Mouse (Mus musculus): ENCODE data around the gene Ugt1a7c. TPM values are rescaled to one million over a fixed set of nuclear protein-coding genes. Genes with fewer than 3 reads are reported as not detected.
"Not testable (repeated sequence)": the region's sequence is repeated elsewhere in the genome, so short reads cannot be mapped to it uniquely, and the experiment has no call there.

The Ugt1a7c gene
- 3.8 TPM in 1 of 2 replicates, not detected in the other for polyA plus RNA-seq (2011; ENCODE audit: insufficient read depth, insufficient read length, low replicate concordance, missing spikeins)

DNA sequence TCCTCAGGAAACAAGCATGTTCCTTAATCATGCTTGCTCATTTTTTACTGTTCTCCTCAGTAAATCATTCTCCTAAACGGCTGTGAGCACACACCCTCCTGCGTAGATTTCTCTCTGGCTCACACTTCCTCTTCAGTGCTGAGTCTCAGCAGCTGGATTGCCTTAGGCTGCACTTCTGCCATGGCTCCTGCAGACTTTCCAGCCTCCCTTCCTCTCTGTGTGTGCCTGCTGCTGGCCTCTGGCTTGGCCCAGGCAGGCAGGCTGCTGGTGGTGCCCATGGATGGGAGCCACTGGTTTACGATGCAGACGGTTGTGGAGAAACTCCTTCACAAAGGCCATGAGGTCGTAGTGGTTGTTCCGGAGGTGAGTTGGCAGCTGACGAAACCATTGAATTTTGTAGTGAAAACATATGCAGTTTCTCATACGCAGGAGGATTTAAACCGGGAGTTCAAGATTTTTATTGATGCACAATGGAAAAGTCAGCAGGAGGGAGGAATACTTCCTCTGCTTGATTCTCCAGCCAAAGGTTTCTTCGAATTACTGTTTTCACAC is at the start of gene Ugt1a7c:
Gene Ugt1a7c, plus strand, starts transcription at position 122 of the 552 bp plus-strand sequence.
- H3K27ac ChIP-seq (ENCODE audit: control insufficient read depth, insufficient read depth, low read depth, low read length, poor library complexity) = peak within 1 kb of the TSS; percentile 92

DNA sequence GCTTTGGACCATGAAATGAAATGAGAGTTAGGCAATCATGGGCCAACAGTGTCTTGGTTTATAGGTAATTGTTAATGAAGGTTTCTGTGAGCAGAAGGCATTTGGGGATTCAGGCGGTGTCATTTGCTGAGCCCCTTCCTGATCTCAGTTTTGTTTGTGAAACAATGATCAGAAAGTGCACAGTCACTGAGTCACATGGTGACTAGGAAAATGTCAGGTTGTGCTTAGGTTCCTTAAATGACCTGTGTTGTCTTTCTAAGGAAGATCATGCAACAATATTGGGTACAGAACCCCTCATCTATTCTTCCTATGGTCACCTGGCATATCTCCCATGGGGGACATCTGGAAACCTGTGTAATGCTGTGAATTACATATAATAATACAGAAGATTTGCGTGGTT is 47.5 kb upstream of the Ugt1a7c start:
- H3K4me1 ChIP-seq (ENCODE audit: control insufficient read depth, insufficient read depth, low read length); H3K4me3 ChIP-seq (replicated peaks; ENCODE audit: control insufficient read depth, low read depth, low read length); H3K27ac ChIP-seq (ENCODE audit: control insufficient read depth, insufficient read depth, low read depth, low read length, poor library complexity): not testable (repeated sequence)
- 66% methylated on average over 2 of the region's 2 CpGs for WGBS

More for the DNA sequence above, at the start of gene Ugt1a7c:
- Histone ChIP-seq H3K4me1 (ENCODE audit: control insufficient read depth, insufficient read depth, low read length) (peaks cover 1% of the 10 kb centered on the region; the same call in 1 of the 2 replicates), H3K4me3 (replicated peaks; ENCODE audit: control insufficient read depth, low read depth, low read length) (peak within 1 kb of the TSS; percentile 71)
- WGBS = 3% methylated on average over 10 of the region's 10 CpGs
- TF ChIP-seq POLR2A (IDR thresholded peaks at IDR 0.05; ENCODE audit: borderline replicate concordance, control insufficient read depth, low read depth, low read length) (peak; percentile 50; the same call in 1 of the 2 replicates), CTCF (IDR thresholded peaks at IDR 0.05; ENCODE audit: control insufficient read depth, insufficient read depth, low read length) (no peak)

DNA sequence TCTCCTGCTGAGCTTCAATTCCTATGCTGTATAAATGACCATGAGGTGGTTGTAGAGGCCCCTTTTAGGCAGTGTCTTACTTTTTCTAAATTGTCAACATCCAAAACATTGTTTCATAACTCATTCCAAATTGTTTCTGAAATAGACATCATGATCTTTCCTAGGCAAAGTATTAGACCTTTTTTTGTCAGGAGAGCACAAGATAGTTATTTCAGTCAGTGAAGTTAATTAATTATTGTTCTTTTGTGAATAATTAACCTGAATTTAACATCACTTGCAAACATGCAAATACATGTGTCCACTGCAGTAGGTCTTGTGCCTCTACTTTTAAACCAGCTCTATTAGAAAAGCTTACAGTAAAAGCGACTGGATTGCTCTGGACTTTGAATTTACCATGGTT is 39.8 kb upstream of the Ugt1a7c start, which contains the start of gene Ugt1a10:
Gene Ugt1a10, plus strand, starts transcription at position 301 of the 400 bp plus-strand sequence.
- no peak within 1 kb of the TSS for H3K4me3 ChIP-seq (replicated peaks; ENCODE audit: control insufficient read depth, low read depth, low read length)
- no peak for TF ChIP-seq POLR2A (IDR thresholded peaks at IDR 0.05; ENCODE audit: borderline replicate concordance, control insufficient read depth, low read depth, low read length)
- TF ChIP-seq CTCF (IDR thresholded peaks at IDR 0.05; ENCODE audit: control insufficient read depth, insufficient read depth, low read length) = no peak
- H3K27ac ChIP-seq (ENCODE audit: control insufficient read depth, insufficient read depth, low read depth, low read length, poor library complexity) = no peak within 1 kb of the TSS
- 60% methylated on average over 1 of the region's 1 CpGs for WGBS
- H3K4me1 ChIP-seq (ENCODE audit: control insufficient read depth, insufficient read depth, low read length) = no peaks in the 10 kb centered on the region

DNA sequence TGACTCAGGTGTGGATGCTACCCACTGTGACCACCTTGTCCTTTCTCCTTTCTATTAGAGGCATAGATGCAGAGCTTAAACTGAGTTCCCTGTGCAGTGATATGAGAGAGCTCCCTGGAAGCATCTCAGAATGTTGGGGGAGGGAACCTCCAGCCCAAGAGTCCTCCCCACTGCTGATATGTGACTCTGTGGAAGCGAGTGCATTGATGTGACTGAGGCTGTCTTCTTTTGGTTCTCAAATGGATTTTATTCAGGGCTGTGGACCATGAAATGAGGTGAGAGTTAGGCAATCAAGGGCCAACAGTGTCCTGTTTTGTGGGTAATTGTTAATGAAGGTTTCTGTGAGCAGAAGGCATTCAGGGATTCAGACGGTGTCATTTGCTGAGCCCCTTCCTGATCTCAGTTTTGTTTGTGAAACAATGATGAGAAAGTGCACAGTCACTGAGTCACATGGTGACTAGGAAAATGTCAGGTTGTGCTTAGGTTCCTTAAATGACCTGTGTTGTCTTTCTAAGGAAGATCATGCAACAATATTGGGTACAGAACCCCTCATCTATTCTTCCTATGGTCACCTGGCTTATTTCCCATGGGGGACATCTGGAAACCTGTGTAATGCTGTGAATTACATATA is 28.3 kb upstream of the Ugt1a7c start:
- 23% methylated on average over 1 of the region's 2 CpGs for WGBS
- H3K27ac ChIP-seq (ENCODE audit: control insufficient read depth, insufficient read depth, low read depth, low read length, poor library complexity) = not testable (repeated sequence)

DNA sequence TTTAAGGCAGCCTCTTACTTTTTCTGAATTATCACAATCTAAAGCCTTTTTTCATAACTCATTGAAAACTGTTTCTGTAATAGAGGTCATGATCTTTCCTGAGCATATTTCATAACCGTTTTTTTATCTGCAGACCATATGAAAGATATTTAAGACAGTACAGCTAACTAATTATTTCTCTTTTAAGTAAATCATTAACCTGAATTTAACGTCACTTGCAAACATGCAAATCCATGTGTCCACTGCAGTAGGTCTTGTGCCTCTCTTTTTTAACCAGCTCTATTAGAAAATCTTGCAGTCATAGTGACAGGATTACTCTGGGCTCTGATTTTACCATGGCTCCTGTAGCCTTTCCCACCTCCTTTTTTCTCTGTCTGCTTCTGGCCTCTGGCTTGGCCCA is 24.4 kb upstream of the Ugt1a7c start, which contains the start of gene Ugt1a9:
Gene Ugt1a9, plus strand, starts transcription at position 306 of the 400 bp plus-strand sequence.
- no peak within 1 kb of the TSS for H3K4me3 ChIP-seq (replicated peaks; ENCODE audit: control insufficient read depth, low read depth, low read length)
- no peaks in the 10 kb centered on the region for H3K4me1 ChIP-seq (ENCODE audit: control insufficient read depth, insufficient read depth, low read length)
- WGBS = 75% methylated on average over 2 of the region's 2 CpGs
- H3K27ac ChIP-seq (ENCODE audit: control insufficient read depth, insufficient read depth, low read depth, low read length, poor library complexity) = no peak within 1 kb of the TSS
- no peak for TF ChIP-seq POLR2A (IDR thresholded peaks at IDR 0.05; ENCODE audit: borderline replicate concordance, control insufficient read depth, low read depth, low read length)
- TF ChIP-seq CTCF (IDR thresholded peaks at IDR 0.05; ENCODE audit: control insufficient read depth, insufficient read depth, low read length) = no peak

More for the DNA sequence above, 28.3 kb upstream of the Ugt1a7c start:
- H3K4me1 ChIP-seq (ENCODE audit: control insufficient read depth, insufficient read depth, low read length); H3K4me3 ChIP-seq (replicated peaks; ENCODE audit: control insufficient read depth, low read depth, low read length): not testable (repeated sequence)

DNA sequence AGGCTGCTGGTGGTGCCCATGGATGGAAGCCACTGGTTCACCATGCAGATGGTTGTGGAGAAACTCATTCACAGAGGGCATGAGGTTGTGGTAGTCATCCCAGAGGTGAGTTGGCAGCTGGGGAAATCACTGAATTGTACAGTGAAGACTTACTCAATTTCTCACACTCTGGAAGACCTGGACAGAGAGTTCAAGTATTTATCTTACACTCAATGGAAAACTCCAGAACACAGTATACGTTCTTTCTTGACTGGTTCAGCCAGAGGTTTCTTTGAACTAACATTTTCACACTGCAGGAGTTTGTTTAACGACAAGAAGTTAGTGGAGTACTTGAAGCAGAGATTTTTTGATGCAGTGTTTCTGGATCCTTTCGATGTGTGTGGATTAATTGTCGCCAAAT is 24.0 kb upstream of the Ugt1a7c start:
- Histone ChIP-seq H3K4me3 (replicated peaks; ENCODE audit: control insufficient read depth, low read depth, low read length) (no peak overlapping the region), H3K4me1 (ENCODE audit: control insufficient read depth, insufficient read depth, low read length) (no peaks in the 10 kb centered on the region), H3K27ac (ENCODE audit: control insufficient read depth, insufficient read depth, low read depth, low read length, poor library complexity) (no peak overlapping the region)
- no peak for TF ChIP-seq POLR2A (IDR thresholded peaks at IDR 0.05; ENCODE audit: borderline replicate concordance, control insufficient read depth, low read depth, low read length)
- no peak for TF ChIP-seq CTCF (IDR thresholded peaks at IDR 0.05; ENCODE audit: control insufficient read depth, insufficient read depth, low read length)
- 80% methylated on average over 4 of the region's 4 CpGs for WGBS

DNA sequence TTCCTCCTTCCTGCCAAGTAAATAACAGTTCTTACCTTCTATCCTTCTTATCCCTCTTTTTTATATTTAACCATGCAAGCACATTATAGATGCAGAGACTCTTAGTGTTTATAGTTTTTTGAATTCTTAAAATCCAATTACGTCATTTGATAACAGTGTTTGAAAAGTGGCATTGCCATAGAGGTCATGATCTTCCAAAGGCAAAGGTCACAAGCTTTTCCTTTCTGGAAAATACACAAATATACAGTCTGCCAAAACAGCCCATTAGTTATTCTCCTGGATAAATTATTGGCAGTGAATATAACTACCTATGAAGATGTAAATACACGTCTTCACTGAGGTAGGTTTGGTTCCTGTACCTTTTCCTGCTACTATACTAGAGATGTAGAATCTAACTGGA is 20.4 kb upstream of the Ugt1a7c start:
- WGBS = 77% methylated on average over 2 of the region's 2 CpGs
- Histone ChIP-seq H3K4me3 (replicated peaks; ENCODE audit: control insufficient read depth, low read depth, low read length) (no peak overlapping the region), H3K27ac (ENCODE audit: control insufficient read depth, insufficient read depth, low read depth, low read length, poor library complexity) (no peak overlapping the region), H3K4me1 (ENCODE audit: control insufficient read depth, insufficient read depth, low read length) (no peaks in the 10 kb centered on the region)
- TF ChIP-seq CTCF (IDR thresholded peaks at IDR 0.05; ENCODE audit: control insufficient read depth, insufficient read depth, low read length) (no peak), POLR2A (IDR thresholded peaks at IDR 0.05; ENCODE audit: borderline replicate concordance, control insufficient read depth, low read depth, low read length) (no peak)

DNA sequence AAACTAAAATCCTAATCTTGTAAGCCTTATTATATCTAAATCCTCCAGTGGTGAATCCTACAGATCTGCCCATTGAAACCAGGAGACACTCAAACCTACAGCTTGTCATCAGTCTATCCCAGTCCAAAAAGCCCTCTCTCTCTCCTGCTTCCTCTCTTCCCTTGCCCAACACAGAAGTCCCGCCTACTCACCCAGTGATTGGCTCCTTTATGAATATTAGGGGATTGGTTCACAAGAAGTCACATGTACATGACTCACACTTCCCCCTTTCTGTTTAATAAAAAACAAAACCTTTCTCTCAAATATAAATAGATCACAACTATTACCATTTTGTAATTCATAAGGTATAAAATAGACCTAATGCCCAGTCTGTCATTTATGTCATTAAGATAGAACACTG is 17.7 kb upstream of the Ugt1a7c start:
- no peak for TF ChIP-seq POLR2A (IDR thresholded peaks at IDR 0.05; ENCODE audit: borderline replicate concordance, control insufficient read depth, low read depth, low read length)
- TF ChIP-seq CTCF (IDR thresholded peaks at IDR 0.05; ENCODE audit: control insufficient read depth, insufficient read depth, low read length) = no peak
- Histone ChIP-seq H3K4me3 (replicated peaks; ENCODE audit: control insufficient read depth, low read depth, low read length) (no peak overlapping the region), H3K4me1 (ENCODE audit: control insufficient read depth, insufficient read depth, low read length) (no peaks in the 10 kb centered on the region), H3K27ac (ENCODE audit: control insufficient read depth, insufficient read depth, low read depth, low read length, poor library complexity) (no peak overlapping the region)
- 54% methylated on average over 1 of the region's 1 CpGs for WGBS

DNA sequence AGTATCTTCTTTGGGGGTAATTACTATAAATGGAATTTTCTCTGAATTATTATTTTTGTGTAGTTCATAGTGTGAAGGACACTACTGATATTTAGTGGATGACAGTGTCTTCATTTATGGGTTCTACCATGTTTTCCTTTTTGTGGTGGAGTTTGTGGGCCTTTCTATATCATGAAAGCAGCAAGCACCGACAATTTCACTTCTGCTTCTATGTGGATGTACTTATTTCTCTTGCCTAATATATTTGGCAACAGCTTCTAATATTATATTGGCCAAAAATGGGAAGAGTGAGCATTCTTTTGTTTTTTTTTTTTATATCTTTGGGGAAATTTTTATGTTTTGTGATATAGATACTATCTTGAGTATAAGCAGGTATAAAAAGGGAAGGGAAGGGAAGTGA is 13.2 kb upstream of the Ugt1a7c start:
- Histone ChIP-seq H3K27ac (ENCODE audit: control insufficient read depth, insufficient read depth, low read depth, low read length, poor library complexity) (no peak overlapping the region), H3K4me1 (ENCODE audit: control insufficient read depth, insufficient read depth, low read length) (no peaks in the 10 kb centered on the region), H3K4me3 (replicated peaks; ENCODE audit: control insufficient read depth, low read depth, low read length) (no peak overlapping the region)
- WGBS = 22% methylated on average over 1 of the region's 1 CpGs
- TF ChIP-seq POLR2A (IDR thresholded peaks at IDR 0.05; ENCODE audit: borderline replicate concordance, control insufficient read depth, low read depth, low read length) = no peak
- no peak for TF ChIP-seq CTCF (IDR thresholded peaks at IDR 0.05; ENCODE audit: control insufficient read depth, insufficient read depth, low read length)
